Mouse (Mus musculus) brain, embryonic 14.5 days (tissue): ENCODE measurements around the gene Rapgef1.

ENCODE experiments used
- CTCF ChIP-seq: fragments of 200-500 bp; IDR thresholded peaks from 2 replicates; pipeline ENCODE4 v1.5.1; 2012; ENCODE audit warnings: inconsistent platforms, mild to moderate bottlenecking, moderate library complexity, borderline replicate concordance; ENCODE audit not compliant: insufficient read depth, insufficient read length; ENCODE audit errors: extremely low read depth
- POLR2A ChIP-seq: fragments of 200-500 bp; IDR thresholded peaks from 2 replicates; pipeline ENCODE4 v1.6.1; 2012; ENCODE audit warnings: mild to moderate bottlenecking, inconsistent platforms, borderline replicate concordance; ENCODE audit not compliant: poor library complexity, insufficient read depth, insufficient read length, severe bottlenecking; ENCODE audit errors: extremely low read depth

- no peak for TF ChIP-seq CTCF
- TF ChIP-seq POLR2A: no peak
Measured at GRCm38 (mm10) chr2:29591626-29592025, 27.9 kb upstream of the Rapgef1 start.
